Mouse (Mus musculus): ENCODE data around the gene Gnao1.

DNA sequence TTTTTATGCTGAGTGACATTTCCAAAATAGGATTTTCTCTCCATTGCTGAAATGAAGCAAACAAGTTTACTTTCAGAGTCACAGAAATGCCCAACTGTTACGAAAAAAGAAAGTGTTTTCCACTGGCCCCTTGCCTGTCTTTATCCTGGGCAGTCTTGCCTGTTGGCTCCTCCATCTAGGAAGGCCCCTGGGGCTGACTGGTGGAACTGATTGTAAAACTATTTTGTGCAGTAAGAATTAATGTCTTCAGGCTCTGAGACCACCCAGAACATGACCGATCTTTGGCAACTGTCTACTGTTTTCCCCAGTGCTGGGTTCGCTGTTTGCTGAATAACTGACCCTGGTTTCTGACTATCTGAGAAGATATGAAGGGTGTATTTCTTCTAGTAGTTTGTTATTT, 540 bp upstream of the Gnao1 start:
- no peak for TF ChIP-seq CTCF (IDR thresholded peaks at IDR 0.05; ENCODE audit: low read depth, low read length)
- no peak for TF ChIP-seq POLR2A (IDR thresholded peaks at IDR 0.05; ENCODE audit: extremely low read depth, insufficient read depth, low read length)

All from liver, adult 2 months (tissue).